Mouse (Mus musculus) embryo, embryonic 9.5 days (tissue): ENCODE results near the gene Zfhx2.

Experiments
- DNase-seq: peaks from one replicate; pipeline ENCODE4 v3.0.0-alpha.2; 2017; ENCODE audit errors: extremely low spot score

Gene Zfhx2

DNA sequence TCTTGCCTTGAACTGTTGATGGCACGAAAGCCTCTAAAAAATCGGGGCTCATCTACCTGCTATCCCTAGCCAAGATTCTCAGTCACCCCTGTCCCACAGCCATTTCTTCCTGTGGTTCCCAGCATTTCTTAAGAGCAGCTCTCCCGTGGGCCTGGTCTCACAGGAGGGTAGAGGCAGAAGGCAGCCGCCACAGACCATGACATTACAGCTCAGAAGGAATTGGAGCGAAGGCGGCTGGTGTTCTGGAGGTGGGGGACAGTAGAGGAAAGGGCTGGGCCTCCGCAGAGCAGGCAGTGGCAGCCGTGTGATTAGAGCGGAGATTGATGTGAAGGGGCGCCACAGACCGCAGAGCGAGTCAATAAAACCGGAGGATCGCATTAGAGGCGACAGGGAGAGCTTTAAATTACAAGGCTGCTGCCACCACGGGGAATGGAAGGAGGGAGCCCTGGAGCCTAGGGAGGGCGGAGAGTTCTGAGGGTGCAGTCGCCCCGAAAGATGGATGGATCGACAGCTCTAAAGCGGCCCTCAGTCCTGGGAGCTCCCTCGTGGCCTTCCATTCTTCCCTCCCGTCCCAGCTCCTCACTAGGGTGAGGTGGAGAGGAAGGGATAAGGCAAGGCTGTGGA lies 13.6 kb downstream of the Zfhx2 start:
- DNase-seq = peak; percentile 55

DNA sequence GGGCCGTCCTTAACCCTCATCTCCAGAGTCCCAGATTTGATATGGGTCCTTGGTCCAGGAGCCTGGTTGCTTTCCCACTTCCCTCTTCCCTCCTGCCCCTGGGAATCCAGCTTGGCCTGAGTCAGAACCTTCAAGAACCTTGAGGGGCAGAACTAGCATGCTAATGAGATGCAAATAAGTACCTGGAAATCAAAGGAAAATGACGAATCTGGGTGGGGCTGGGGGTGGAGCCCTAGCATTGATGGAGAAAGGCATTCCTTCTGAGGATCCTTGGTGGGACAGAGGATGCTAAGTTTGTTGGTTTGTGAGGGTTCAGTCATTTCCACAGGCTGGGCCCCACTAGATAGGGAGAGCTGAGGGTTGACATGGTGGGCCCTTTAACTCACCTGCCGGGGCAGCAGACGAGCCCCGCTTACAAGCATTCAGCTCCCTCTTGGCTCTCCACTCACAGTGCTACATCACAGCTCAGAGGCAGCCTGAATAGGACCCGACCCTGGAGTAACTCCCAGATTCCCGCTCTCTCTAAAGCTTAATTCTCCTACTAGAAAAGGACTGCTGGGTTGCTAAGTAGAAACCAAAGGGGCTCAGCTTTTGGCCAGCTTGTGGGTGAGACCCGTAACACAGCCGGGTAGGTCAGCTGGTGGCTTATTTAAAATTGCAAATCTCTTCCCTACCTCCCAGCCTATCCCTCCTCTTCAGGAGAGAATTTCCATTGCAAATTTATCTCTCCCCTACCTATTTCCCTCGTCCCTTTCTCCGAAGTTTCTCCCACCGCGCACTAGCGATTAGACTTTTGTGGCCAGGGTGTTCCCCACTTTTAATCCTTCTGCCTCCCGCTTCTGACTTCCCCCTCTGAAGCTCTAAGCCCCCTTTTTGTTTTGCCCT lies 14.4 kb downstream of the Zfhx2 start:
- no peak for DNase-seq

DNA sequence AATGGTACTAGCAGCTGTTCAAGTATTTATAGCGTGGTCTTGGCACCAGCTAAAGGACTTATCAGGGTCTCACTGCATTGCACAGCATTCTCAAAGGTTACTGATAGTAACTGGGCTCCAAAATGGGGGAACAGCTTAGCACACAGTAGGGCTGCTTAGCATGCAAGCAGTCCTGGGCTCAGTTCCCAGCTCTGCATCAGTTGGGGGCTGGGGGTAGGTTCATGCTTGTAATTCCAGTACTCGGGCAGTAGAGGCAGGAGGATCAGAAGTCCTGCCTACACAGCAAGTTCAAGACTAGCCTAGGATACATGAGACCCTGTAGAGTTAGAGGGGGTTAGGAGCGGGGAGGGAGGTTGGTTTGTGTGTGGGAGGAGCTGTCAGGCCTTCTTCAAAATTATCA lies 15.2 kb downstream of the Zfhx2 start:
- DNase-seq = no peak

DNA sequence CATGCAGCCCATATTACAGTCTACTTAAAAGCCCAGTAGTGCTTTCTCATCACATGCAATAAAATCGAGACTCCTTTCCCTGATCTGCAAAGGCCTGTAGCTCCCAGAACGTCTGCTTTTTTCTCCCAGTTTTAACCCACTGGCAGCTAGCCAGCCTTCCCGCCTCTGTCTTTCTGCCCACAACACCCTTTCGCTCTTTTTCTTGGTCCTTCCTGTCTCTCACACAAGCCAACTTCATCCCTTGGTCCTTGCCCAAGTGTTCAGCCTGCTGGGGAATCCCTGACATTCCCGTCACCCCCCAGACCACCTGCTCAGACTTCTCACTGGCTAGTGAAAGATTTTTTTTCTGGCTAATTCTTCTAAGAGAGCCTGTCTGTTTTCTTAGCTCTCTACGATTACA lies 15.9 kb downstream of the Zfhx2 start:
- no peak for DNase-seq

- no peak for DNase-seq
These were observed 17.7 kb downstream of the Zfhx2 start for GRCm38 (mm10) chr14:55074416-55074815.

GRCm38 (mm10) chr14:55071756-55072155 lies 20.4 kb downstream of the Zfhx2 start:
- no peak for DNase-seq

- DNase-seq = no peak
These were observed 26.1 kb downstream of the Zfhx2 start for GRCm38 (mm10) chr14:55066042-55066441.

DNA sequence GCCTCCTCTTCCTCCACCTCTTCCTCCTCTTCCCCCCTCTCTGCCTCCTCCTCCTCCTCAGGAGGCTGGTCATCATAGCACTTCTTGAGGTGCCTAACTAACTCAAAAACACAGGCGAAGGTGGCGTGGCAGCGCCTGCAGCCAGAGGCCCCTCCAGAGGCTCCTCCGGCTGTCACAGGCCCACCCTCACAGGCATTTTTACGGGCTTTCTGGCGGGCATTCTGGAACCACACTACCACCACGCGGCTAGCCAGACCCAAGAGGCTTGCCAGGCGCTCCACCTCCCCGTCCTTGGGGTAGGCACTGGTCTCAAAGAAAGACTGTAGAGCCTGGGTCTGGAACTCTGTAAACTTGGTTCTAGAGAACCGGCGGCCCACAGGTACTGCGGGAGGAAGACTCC lies 26.7 kb downstream of the Zfhx2 start:
- DNase-seq = no peak

DNA sequence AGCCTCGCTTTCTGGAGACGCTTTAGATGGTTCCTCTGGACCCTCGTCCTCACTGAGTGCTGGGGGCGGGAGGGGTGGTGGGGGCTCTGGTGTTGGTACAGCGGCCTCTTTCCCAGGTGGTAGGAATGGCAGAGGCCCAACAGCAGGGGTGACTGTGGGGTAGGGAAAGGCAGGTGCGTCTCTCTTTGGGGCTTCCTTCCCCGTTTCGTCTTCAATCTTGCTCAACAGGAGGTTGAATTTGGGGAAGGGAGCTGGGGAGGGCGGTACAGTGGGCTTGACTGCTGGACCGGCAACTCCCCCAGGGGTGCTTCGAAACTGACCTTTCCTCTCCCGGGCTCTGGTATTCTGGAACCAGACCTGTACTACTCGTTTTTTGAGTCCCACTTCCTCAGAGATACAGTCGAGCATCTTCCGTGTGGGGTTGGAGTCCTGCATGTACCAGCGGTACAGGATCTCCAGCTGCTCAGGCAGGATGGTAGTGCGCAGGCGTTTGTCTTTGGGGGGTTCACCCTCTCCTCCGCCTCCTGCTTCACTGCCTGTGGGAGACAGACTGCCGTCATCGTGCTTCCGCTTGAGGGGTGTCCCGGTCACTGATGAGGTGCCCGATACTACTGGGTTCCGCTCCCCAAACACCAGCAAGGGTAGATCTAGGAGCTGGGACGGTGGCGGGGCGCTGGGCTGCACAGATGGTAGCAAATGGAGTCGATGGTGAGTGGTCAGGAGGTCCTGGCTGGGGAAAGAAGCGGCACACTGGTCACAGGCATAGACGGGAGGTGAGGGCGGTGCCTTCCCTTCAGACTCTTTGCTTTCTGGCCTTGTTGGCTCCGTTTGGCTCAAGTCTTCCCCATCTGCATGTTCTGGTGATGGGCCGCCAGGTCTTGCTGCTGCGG lies 27.4 kb downstream of the Zfhx2 start:
- DNase-seq = no peak

DNA sequence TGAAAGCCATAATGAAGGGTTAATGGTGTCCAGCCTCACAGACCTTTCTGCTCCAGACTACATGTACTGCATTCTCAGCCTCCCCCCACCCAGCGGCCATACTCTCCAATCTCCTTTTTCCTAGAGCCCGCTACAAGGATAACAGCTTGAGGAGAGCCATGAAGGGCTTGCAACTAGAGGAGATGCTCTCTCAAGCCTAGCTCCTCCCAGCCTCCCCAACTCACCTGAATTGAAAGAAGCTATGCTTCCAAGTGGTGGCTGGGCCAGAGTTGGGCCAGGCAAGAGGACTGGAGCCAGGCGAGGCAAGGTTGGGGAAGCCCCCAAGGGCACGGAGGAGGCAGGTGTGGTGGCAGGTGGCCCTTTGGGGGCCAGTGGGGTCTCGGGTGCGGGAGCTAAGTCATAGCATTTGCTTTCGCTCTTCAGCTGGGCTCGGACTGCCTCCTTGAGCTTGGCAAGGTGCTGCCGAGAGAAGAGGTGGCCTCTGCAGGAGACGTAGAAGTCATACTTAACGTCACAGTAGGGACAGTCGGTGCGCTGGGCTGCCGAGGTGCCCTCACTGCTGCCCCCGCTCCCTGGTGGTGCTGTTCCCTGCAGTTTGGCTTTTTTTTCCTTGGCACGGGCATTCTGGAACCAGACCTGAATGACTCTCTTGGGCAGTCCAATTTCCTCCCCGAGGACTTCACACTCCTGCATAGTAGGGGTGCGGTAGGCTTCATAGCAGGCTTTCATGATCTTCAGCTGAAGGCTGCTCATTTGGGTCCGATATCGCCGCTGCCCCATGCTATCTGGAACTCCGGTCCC lies 28.3 kb downstream of the Zfhx2 start:
- no peak for DNase-seq

- DNase-seq = no peak
These were observed 29.0 kb downstream of the Zfhx2 start for GRCm38 (mm10) chr14:55063117-55063516.

GRCm38 (mm10) chr14:55062626-55063025 lies 29.5 kb downstream of the Zfhx2 start:
- DNase-seq = peak; percentile 51

GRCm38 (mm10) chr14:55061845-55062244 lies 30.3 kb downstream of the Zfhx2 start:
- no peak for DNase-seq

DNA sequence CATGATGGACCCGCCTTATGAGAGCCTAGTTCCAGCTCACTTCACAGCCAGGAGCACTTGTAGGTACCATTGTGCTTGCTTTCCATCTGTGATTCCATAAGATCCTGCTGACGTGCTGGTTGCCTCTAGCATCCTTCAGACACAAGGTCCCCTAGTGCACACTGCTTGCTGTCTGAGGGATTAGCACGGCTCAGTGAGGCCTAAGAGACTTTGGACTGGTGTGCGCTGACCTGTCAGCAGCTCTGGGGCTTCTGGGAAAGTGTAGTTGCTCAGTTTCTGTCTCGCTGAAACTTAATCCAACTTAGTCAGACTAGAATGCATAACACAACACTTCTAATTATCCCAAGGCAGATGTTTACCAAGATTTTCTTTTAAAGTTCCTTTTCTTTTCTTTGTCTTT lies 32.2 kb downstream of the Zfhx2 start:
- no peak for DNase-seq

DNA sequence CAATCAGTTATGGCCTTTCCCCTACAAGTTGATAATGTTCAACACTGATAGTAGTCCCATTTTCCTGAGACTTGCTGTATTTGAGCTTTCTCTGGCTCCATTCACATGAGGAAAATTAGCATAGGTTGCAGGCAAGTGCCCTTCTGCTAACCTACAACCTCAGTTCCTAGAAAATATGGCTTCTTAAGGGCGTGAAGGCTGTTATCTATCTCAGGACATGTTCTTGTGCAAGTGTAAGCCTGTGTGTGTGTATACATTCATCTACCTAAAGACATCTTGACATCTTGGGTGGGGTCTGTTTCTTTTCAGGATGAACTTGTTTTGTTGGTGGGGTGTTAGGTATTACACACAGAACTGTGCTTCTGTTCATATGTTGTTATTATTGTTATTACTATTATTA lies 33.1 kb downstream of the Zfhx2 start:
- no peak for DNase-seq

DNA sequence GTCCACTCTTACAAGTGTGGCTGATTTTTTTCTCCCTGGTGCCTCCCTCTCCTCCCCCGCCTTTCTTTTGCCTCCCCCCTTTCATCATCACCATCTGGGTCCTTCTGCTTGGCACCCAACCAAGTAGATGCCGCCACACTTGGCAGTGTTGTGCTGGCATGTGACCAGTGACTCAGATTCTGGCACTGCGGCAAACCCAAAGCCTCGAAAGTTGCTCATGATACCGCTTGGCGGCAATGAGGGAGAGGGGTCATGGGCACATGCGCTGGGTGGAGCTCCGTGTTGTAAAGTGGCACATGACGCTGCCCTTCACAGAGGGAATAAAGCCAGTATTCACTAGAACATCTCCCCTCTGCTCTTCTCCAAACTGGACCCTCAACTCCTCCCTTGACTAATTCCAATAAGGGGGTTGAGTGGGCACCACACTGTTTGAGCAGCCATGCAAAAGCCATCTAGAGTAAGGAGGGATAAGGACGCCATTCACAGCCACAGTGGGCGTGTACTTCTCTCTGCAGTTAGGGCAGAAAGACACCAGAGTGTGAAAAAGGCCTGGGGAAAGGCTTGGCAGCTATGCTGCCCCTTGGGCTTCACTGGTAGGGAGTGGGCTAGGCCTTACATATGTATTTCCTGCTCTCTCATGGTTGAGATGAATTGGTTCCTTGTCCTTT lies 36.8 kb downstream of the Zfhx2 start:
- no peak for DNase-seq

GRCm38 (mm10) chr14:55054191-55054749 lies 37.9 kb downstream of the Zfhx2 start:
- DNase-seq = no peak

GRCm38 (mm10) chr14:55053708-55054190 lies 38.4 kb downstream of the Zfhx2 start:
- DNase-seq = no peak

DNA sequence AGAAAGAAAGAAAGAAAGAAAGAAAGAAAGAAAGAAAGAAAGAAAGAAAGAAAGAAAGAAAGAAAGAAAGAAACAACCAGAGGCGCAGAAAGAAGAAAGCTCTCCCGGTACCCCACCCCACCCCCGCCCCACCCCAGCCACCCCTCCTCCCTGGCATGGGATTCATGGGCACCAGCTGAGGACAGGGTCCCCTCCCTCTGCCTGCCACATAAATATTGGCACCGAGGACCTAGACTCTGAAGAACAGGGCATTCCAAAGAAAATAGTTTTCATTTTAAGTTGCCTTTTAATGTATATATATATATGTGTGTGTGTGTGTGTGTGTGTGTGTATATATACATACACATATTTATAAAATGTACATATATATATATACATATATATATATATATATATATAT lies 39.1 kb downstream of the Zfhx2 start:
- no peak for DNase-seq

DNA sequence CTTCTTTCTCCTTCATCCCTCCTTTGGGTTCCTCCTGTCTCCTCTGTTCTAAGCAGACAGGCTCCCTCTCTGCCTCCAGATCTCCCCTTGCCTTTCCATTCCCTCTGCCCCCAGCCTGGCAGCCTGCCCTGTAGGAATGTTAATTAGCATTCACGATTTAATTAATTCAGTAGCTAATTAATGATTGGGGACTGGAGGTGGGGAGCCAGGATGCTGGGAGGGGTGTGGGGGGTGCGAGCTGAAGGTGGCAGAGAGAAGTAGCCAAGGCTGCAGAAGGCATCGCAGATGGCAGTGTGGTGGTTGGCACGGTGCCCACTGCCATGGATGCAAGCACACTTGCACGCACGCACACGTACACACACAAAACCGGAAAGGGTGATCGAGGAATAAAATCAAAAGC lies 39.6 kb downstream of the Zfhx2 start:
- no peak for DNase-seq
